Mouse (Mus musculus): ENCODE measurements around the gene Emilin2. TPM values are rescaled to one million over a fixed set of nuclear protein-coding genes. Genes with fewer than 3 reads are reported as not detected.

Emilin2 gene
- polyA plus RNA-seq, 1 experiment from 2014 or later, result 2.4 TPM

DNA sequence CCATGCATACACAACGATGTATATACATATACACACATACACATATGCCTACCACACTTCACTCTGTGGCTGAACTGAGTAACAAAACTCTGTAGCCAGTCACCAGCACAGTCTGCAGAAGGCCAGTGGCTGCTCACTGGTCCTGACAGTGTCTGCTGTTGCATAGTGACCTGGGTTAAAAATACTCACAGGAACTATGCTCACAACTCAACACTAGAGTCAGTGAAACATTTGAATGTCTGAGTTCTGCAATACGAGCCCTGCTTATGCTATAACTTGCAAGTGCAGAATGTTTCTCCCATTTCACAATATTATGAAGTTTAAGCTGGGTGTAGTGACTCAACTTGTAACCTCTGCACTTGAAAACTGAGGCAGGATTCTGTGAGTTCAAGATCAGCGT, 90.4 kb downstream of the Emilin2 start:
- Histone ChIP-seq H3K4me1 (ENCODE audit: control insufficient read depth, insufficient read depth, low read length) (no peaks in the 10 kb centered on the region), H3K4me2 (ENCODE audit: low read depth, low read length) (no peak overlapping the region), H3K27ac (ENCODE audit: low read length) (no peak overlapping the region), H3K9ac (ENCODE audit: low read depth, low read length) (no peak overlapping the region), H3K9me3 (ENCODE audit: control insufficient read depth, low read length) (no peaks in the 10 kb centered on the region), H3K27me3 (replicated peaks; ENCODE audit: control insufficient read depth, insufficient read depth, low read length) (no peaks in the 10 kb centered on the region), H3K4me3 (ENCODE audit: low read length) (no peak overlapping the region), H3K36me3 (ENCODE audit: control insufficient read depth, insufficient read depth, low read length) (no peaks in the 10 kb centered on the region)
- 81% methylated on average over 3 of the region's 3 CpGs for WGBS
- no peak for ATAC-seq

DNA sequence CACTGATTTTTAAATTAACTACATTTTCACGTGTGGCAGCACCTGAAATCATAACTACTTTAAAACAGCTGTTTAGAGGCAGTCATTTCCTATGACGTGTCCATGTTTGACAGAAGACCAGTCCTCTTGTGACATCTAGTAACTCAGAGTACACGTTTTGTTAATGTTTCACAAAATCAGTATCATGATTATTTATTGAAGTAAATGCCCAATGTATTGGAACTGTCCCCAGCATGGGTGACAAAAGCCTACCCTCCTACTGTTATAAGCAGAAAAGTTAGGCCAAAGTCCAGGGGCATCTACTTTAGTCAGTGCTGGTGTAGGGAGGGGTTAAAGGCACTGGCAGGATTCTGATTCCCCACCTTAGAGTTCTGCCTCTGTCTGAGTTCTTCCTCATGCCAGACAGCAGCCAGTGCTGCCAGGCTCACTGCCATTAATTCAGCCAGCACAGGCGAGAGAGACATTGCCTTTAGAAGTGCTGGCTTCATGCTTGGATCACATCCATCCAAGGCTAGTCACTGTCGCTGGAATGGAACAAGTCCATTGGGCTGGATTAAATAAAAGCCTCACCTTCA, 94.6 kb downstream of the Emilin2 start:
- no peak overlapping the region for H3K4me2 ChIP-seq (ENCODE audit: low read depth, low read length)
- H3K9ac ChIP-seq (ENCODE audit: low read depth, low read length), result no peak overlapping the region
- no peaks in the 10 kb centered on the region for H3K4me1 ChIP-seq (ENCODE audit: control insufficient read depth, insufficient read depth, low read length)
- H3K27me3 ChIP-seq (replicated peaks; ENCODE audit: control insufficient read depth, insufficient read depth, low read length), result no peaks in the 10 kb centered on the region
- no peak overlapping the region for H3K4me3 ChIP-seq (ENCODE audit: low read length)
- WGBS, result 78% methylated on average over 5 of the region's 5 CpGs
- H3K9me3 ChIP-seq (ENCODE audit: control insufficient read depth, low read length), result no peaks in the 10 kb centered on the region
- no peak overlapping the region for H3K27ac ChIP-seq (ENCODE audit: low read length)
- ATAC-seq, result peak; percentile 36; the same call in 1 of the 2 replicates
- no peaks in the 10 kb centered on the region for H3K36me3 ChIP-seq (ENCODE audit: control insufficient read depth, insufficient read depth, low read length)

- Histone ChIP-seq H3K27me3 (replicated peaks; ENCODE audit: control insufficient read depth, insufficient read depth, low read length) (no peaks in the 10 kb centered on the region), H3K4me3 (ENCODE audit: low read length) (no peak overlapping the region), H3K9ac (ENCODE audit: low read depth, low read length) (no peak overlapping the region), H3K36me3 (ENCODE audit: control insufficient read depth, insufficient read depth, low read length) (no peaks in the 10 kb centered on the region), H3K4me1 (ENCODE audit: control insufficient read depth, insufficient read depth, low read length) (no peaks in the 10 kb centered on the region), H3K9me3 (ENCODE audit: control insufficient read depth, low read length) (no peaks in the 10 kb centered on the region), H3K27ac (ENCODE audit: low read length) (no peak overlapping the region), H3K4me2 (ENCODE audit: low read depth, low read length) (no peak overlapping the region)
- no peak for ATAC-seq
- WGBS, result 86% methylated on average over 2 of the region's 2 CpGs
Measured at GRCm38 (mm10) chr17:71216263-71216662, 95.5 kb downstream of the Emilin2 start.

GRCm38 (mm10) chr17:71215241-71215839, 96.4 kb downstream of the Emilin2 start:
- H3K27me3 ChIP-seq (replicated peaks; ENCODE audit: control insufficient read depth, insufficient read depth, low read length), result no peaks in the 10 kb centered on the region
- no peaks in the 10 kb centered on the region for H3K4me1 ChIP-seq (ENCODE audit: control insufficient read depth, insufficient read depth, low read length)
- 59% methylated on average over 2 of the region's 2 CpGs for WGBS
- no peak overlapping the region for H3K27ac ChIP-seq (ENCODE audit: low read length)
- H3K9ac ChIP-seq (ENCODE audit: low read depth, low read length), result no peak overlapping the region
- no peak for ATAC-seq
- H3K9me3 ChIP-seq (ENCODE audit: control insufficient read depth, low read length), result no peaks in the 10 kb centered on the region
- no peaks in the 10 kb centered on the region for H3K36me3 ChIP-seq (ENCODE audit: control insufficient read depth, insufficient read depth, low read length)
- no peak overlapping the region for H3K4me3 ChIP-seq (ENCODE audit: low read length)
- no peak overlapping the region for H3K4me2 ChIP-seq (ENCODE audit: low read depth, low read length)

- ATAC-seq, result no peak
- WGBS, result 78% methylated on average over 17 of the region's 17 CpGs
- no peak overlapping the region for H3K27ac ChIP-seq (ENCODE audit: low read length)
- no peaks in the 10 kb centered on the region for H3K36me3 ChIP-seq (ENCODE audit: control insufficient read depth, insufficient read depth, low read length)
- no peak overlapping the region for H3K4me2 ChIP-seq (ENCODE audit: low read depth, low read length)
- no peaks in the 10 kb centered on the region for H3K9me3 ChIP-seq (ENCODE audit: control insufficient read depth, low read length)
- no peaks in the 10 kb centered on the region for H3K4me1 ChIP-seq (ENCODE audit: control insufficient read depth, insufficient read depth, low read length)
- H3K27me3 ChIP-seq (replicated peaks; ENCODE audit: control insufficient read depth, insufficient read depth, low read length), result no peaks in the 10 kb centered on the region
- H3K4me3 ChIP-seq (ENCODE audit: low read length), result no peak overlapping the region
- no peak overlapping the region for H3K9ac ChIP-seq (ENCODE audit: low read depth, low read length)
Measured at GRCm38 (mm10) chr17:71214514-71215240, 97.1 kb downstream of the Emilin2 start.

DNA sequence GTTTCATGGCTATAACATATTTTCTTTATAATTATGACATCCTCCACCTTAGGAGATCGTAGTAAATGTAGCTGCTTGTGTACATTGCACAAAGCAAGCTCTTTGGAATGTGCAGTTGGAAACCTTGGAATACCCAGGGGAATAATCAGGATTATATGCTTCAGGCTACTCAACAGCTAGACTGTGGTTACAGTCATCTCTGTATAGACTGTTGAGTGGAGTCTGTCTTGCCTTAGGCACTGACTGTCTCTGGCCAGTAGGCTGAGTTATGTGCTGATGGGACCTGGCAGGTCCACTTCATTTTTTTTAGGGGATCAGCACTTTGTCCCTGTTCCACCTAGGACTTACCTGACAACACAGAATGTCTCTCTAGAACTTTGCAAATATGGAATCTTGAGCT, 98.1 kb downstream of the Emilin2 start:
- 75% methylated on average over 1 of the region's 1 CpGs for WGBS
- no peaks in the 10 kb centered on the region for H3K36me3 ChIP-seq (ENCODE audit: control insufficient read depth, insufficient read depth, low read length)
- H3K4me1 ChIP-seq (ENCODE audit: control insufficient read depth, insufficient read depth, low read length), result no peaks in the 10 kb centered on the region
- H3K4me3 ChIP-seq (ENCODE audit: low read length), result no peak overlapping the region
- no peaks in the 10 kb centered on the region for H3K27me3 ChIP-seq (replicated peaks; ENCODE audit: control insufficient read depth, insufficient read depth, low read length)
- no peaks in the 10 kb centered on the region for H3K9me3 ChIP-seq (ENCODE audit: control insufficient read depth, low read length)
- no peak overlapping the region for H3K4me2 ChIP-seq (ENCODE audit: low read depth, low read length)
- no peak overlapping the region for H3K9ac ChIP-seq (ENCODE audit: low read depth, low read length)
- no peak for ATAC-seq
- H3K27ac ChIP-seq (ENCODE audit: low read length), result no peak overlapping the region

- no peak overlapping the region for H3K4me2 ChIP-seq (ENCODE audit: low read depth, low read length)
- WGBS, result 68% methylated on average over 6 of the region's 6 CpGs
- no peaks in the 10 kb centered on the region for H3K27me3 ChIP-seq (replicated peaks; ENCODE audit: control insufficient read depth, insufficient read depth, low read length)
- no peak overlapping the region for H3K9ac ChIP-seq (ENCODE audit: low read depth, low read length)
- no peaks in the 10 kb centered on the region for H3K36me3 ChIP-seq (ENCODE audit: control insufficient read depth, insufficient read depth, low read length)
- H3K9me3 ChIP-seq (ENCODE audit: control insufficient read depth, low read length), result no peaks in the 10 kb centered on the region
- no peak overlapping the region for H3K27ac ChIP-seq (ENCODE audit: low read length)
- no peak overlapping the region for H3K4me3 ChIP-seq (ENCODE audit: low read length)
- peak; percentile 49; the same call in 1 of the 2 replicates for ATAC-seq
- peaks cover 3% of the 10 kb centered on the region; the same call in 1 of the 2 replicates for H3K4me1 ChIP-seq (ENCODE audit: control insufficient read depth, insufficient read depth, low read length)
Measured at GRCm38 (mm10) chr17:71211962-71212646, 99.7 kb downstream of the Emilin2 start.

DNA sequence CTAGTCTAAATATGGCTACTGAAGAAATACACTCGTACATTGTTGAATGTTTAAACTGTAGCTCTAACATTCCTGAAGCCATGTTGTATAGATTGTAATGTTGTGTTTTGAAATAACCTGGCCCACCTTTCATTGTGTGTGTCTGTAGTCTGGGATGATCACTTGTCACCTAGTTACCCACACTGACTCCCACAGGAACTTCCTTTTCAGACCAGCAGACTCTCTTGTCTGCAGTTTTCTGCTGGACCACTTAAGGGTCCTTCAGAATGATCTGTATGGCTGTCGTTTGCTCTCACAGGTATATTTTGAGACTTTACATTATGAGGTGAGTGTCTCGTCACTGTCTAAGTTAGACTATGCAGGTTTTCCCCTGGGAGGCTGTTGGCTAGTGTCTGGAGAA, 101.8 kb downstream of the Emilin2 start:
- H3K27me3 ChIP-seq (replicated peaks; ENCODE audit: control insufficient read depth, insufficient read depth, low read length), result no peaks in the 10 kb centered on the region
- H3K36me3 ChIP-seq (ENCODE audit: control insufficient read depth, insufficient read depth, low read length), result no peaks in the 10 kb centered on the region
- no peaks in the 10 kb centered on the region for H3K9me3 ChIP-seq (ENCODE audit: control insufficient read depth, low read length)
- H3K4me3 ChIP-seq (ENCODE audit: low read length), result no peak overlapping the region
- no peak overlapping the region for H3K4me2 ChIP-seq (ENCODE audit: low read depth, low read length)
- no peak overlapping the region for H3K27ac ChIP-seq (ENCODE audit: low read length)
- H3K4me1 ChIP-seq (ENCODE audit: control insufficient read depth, insufficient read depth, low read length), result peaks cover 14% of the 10 kb centered on the region
- WGBS, result 63% methylated on average over 3 of the region's 3 CpGs
- no peak overlapping the region for H3K9ac ChIP-seq (ENCODE audit: low read depth, low read length)
- no peak for ATAC-seq

GRCm38 (mm10) chr17:71208921-71209320, 102.9 kb downstream of the Emilin2 start:
- ATAC-seq, result no peak
- 79% methylated on average over 1 of the region's 1 CpGs for WGBS

More at GRCm38 (mm10) chr17:71208921-71209320, 102.9 kb downstream of the Emilin2 start:
- H3K4me1 ChIP-seq (ENCODE audit: control insufficient read depth, insufficient read depth, low read length), result peaks cover 20% of the 10 kb centered on the region
- H3K27me3 ChIP-seq (replicated peaks; ENCODE audit: control insufficient read depth, insufficient read depth, low read length), result no peaks in the 10 kb centered on the region
- H3K9me3 ChIP-seq (ENCODE audit: control insufficient read depth, low read length), result no peaks in the 10 kb centered on the region
- no peak overlapping the region for H3K4me3 ChIP-seq (ENCODE audit: low read length)
- no peak overlapping the region for H3K9ac ChIP-seq (ENCODE audit: low read depth, low read length)
- H3K27ac ChIP-seq (ENCODE audit: low read length), result no peak overlapping the region
- no peak overlapping the region for H3K4me2 ChIP-seq (ENCODE audit: low read depth, low read length)
- no peaks in the 10 kb centered on the region for H3K36me3 ChIP-seq (ENCODE audit: control insufficient read depth, insufficient read depth, low read length)
